Mouse (Mus musculus): ENCODE measurements around the gene Ano2.

Ano2 gene

GRCm38 (mm10) chr6:125743203-125744100, 53.2 kb downstream of the Ano2 start:
- DNase-seq (ENCODE audit: low read depth, low spot score), result no peak

DNA sequence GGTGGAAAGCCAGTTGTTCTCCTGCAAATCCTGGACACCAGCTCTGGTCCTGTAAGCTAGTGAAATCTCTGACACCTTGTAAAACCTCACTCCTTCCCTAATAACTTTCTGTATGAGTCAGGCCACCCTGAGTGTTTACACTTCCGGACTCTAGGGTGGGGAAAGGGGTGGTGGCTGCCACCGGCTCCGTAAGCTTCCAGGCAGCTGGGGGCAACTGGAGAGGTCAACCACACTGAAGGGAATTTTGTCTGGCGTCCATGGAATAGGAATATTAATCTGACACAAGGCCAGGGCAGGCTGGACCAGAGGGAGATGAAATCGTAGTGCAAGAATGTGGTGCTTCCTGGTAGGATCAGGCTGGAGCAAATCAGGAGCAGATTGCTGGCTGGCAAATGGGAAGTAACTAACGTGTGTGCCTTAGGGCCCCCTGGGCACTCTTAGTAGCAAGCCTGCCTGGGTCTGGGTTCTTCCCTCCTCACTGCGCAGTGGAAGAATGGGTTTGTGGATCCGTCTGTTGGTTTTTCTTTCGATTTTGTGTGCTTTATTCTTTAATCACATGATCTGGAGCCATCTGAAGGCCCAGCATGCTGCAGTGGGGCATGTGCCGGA, 57.2 kb downstream of the Ano2 start:
- DNase-seq (ENCODE audit: low read depth, low spot score), result peak; percentile 36

DNA sequence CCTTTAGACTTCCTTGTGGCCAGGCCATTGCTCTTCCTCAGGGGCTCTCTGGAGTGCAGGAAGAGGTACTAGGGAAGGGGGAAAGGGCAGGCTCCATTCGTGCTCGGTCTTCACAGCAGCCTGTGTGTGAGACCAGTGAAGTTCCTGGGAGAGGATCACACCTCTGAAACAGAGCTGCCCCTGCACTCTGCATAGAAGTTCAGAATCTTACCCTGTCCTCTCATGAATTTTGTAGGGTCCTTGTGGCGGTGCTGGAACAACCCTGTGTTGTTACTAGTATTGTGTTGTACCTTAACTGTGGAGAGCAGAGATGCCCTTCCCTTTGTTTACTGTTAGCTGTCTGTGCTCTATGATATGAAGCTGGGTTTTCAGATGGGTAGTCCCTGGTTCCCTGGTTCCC, 58.4 kb downstream of the Ano2 start:
- no peak for DNase-seq (ENCODE audit: low read depth, low spot score)

DNA sequence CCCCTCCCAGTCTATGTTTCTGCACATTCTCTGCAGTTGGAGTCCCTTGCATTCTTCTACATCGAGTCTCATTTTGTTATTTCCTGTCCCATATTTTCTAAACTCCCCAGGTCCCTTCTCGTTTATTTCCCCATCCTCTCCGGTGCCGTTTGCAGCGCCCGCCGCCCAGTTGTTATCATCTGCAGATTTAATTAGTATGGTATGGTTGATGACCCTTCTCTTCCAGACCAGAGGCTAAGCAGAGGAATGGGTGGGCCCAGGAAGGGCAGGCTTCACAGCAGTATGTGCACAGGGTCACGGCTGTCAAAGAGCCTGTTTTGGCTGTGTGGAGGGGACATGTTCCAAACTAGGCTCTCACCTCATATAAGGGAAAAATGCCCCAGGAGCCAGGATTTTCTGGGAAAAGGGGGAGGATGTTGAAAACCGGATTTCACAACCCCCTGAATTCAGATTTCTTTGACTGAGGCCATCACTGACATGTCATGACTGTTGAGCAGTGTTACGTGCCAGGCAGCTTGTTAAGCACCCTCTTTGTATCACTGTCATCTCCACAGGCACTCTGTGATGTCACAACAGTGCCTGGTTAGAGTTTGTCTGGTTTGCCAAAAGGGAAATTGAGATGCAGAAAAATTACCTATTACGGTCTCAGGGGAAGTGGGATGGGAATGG, 72.8 kb downstream of the Ano2 start:
- no peak for DNase-seq (ENCODE audit: low read depth, low spot score)

GRCm38 (mm10) chr6:125773256-125773655, 83.0 kb downstream of the Ano2 start:
- DNase-seq (ENCODE audit: low read depth, low spot score), result no peak

DNA sequence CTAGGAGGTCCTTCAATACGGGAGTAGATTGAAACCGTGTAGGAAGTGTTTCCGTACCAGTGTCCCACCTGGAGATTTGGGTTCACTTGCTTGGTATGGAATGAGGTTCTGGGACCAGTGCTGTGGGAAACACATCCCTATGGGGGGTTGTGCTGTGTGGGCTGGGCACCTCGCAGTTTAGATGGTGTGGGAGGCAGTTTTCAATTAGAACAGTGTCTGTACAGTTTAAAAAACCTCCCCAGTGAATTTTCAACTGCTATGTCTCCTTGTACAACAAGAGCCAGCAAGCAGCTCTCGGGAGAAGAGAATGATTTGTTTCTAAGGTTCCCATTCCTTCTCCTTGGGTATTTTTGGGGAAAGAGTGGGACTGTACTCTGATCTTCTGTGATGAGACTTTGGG, 86.1 kb downstream of the Ano2 start:
- no peak for DNase-seq (ENCODE audit: low read depth, low spot score)

DNA sequence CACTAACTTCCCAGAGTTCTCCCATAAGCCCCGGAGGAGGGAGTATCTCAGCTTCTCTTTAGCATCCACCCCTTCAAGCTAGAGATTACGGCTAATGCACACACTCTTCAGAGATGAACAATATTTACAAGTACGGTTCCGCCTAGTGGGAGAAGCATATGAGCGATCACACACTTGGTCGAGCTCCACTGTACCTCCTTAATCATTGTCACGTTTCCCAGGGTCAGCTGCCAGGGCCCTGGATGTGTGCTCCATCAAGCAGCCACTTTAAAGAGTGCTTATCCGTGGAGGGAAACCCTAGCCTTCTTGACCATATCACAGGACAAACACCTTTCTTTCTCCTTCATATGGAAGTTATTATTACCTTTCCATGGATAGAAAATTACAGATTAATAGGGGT, 112.7 kb downstream of the Ano2 start:
- no peak for DNase-seq (ENCODE audit: low read depth, low spot score)

DNA sequence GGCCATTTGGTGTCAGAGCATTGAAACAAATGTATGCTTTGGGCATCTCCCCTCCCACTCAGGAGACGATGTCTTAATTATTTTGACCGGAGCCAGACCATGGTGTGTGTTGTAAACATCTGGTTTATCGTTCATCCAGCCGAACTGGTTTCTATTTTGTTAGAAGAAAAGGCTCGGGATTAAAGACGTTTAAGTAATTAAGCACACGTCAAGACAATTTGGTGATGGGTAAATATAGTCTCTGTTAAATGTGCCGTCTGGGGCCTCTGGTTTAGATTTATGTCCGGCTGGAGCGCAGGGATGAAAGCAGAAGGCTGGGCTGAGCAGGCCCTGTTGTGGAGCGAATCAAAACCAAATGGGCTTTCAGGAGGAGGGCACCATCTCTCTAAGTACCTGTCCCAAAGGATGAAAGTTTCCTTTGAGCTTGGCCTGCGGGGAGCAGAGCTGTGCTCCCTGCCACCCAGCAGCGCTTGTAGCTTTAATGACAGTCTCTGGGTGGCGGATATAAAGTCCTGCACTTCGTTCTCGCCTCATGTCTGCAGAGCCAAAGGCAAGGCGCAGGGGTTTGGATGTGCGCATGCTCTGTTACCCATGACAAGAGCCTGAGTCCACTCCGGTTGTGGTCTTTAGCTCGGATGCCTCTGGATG, 113.3 kb downstream of the Ano2 start:
- no peak for DNase-seq (ENCODE audit: low read depth, low spot score)

GRCm38 (mm10) chr6:125808996-125809649, 118.9 kb downstream of the Ano2 start:
- DNase-seq (ENCODE audit: low read depth, low spot score), result no peak

DNA sequence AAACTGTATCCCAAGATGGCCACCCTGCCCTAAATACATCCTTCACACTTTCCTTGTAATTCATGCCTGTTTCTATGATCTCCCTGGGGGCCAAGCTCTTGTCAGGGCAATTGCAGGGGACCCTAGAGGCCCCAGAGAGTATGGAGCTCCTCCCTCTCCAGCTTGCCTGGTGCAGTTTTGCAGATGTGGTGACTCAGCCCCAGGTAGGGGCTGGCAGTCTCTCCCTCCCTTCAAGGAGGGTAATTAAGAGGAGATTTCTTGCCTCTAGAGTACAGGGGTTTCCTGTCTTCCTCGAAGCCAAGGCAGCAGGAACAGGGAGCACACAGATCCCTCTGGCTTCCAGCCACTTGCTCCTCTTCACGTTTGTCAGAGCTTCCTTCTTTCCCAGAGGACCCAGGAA, 121.2 kb downstream of the Ano2 start:
- DNase-seq (ENCODE audit: low read depth, low spot score), result no peak

- no peak for DNase-seq (ENCODE audit: low read depth, low spot score)
These were observed 147.9 kb downstream of the Ano2 start for GRCm38 (mm10) chr6:125838121-125838520.

GRCm38 (mm10) chr6:125841284-125841683, 151.1 kb downstream of the Ano2 start:
- no peak for DNase-seq (ENCODE audit: low read depth, low spot score)

GRCm38 (mm10) chr6:125851196-125851595, 161.0 kb downstream of the Ano2 start:
- no peak for DNase-seq (ENCODE audit: low read depth, low spot score)

DNA sequence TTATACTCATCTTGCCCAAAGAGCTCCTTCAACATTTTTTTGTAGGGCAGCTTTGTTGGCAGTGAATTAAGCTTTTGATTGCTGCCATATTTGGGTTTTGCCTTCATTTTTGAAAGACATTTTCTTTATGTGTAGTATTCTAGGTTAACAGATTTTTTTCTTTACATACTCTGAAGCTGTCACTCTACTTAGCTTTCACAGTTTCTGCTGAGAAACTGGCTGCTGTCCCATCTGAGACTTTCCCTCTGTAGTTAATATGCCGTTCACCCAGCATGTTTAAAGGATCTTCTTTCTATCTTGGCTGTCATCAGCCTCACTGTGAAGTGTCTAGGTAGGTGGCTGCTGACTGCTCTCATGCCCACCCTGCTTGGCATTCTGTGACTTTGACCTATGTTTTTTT, 168.1 kb downstream of the Ano2 start:
- no peak for DNase-seq (ENCODE audit: low read depth, low spot score)

DNA sequence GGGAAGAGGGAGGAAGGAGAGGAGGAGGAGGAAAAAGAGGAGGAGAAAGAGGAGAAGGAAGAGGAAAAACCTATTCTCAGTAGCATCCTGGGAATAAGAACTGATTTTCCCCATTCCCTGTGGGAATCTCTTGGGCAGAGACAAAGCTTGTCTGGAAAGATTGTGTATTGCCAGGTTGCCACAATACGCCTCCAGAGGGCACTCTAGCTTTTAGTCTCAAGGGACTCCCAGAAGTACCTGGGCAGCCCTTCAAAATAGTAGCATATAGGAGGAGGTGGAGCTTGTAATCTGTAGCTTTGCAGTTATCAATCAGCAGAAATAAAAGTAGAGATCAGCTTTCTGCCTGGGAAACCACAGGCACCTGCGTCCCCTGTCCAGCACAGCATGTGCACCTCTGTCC, 178.3 kb downstream of the Ano2 start:
- no peak for DNase-seq (ENCODE audit: low read depth, low spot score)

DNA sequence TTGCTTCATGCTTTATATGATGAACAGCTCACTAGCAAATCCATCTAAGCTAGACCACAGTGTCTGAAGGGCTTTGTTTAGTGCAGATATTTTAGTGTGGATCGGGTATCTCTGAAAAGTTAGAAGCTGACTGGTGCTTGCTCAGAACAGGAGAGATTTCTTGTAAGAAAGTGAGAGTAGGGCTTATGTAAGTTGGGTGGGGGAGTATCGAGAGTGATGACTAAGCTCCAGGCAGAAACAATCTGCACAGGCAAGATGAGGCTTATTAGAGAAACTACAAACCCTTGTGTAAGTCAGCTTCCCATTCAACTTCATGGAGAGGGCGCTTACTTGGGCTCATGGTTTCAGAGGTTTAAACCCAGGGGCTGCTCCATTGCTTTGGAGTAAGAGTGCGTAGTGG, 181.3 kb downstream of the Ano2 start:
- DNase-seq (ENCODE audit: low read depth, low spot score), result peak; percentile 3

GRCm38 (mm10) chr6:125874742-125875141, 184.5 kb downstream of the Ano2 start:
- DNase-seq (ENCODE audit: low read depth, low spot score), result no peak

GRCm38 (mm10) chr6:125876884-125877283, 186.7 kb downstream of the Ano2 start:
- DNase-seq (ENCODE audit: low read depth, low spot score), result no peak

DNA sequence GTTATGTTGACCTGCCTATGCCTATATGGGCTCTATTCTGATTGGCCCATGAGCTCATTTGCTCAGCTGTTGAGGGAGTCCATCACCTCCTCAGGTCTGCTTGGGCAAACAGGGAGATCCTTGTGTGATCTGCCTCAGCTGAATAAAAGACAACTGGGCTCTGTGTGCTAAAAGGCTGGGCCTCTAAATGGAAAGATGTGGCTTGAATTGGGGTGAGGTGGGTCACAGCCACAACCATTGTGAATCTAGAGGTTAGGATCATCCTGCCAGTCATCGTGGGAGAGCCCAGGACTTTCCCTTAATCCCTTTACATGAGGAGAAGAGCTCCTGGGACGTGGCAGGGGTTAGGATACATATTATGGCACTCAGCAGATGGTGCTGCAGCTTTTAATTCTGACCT, 188.5 kb downstream of the Ano2 start:
- DNase-seq (ENCODE audit: low read depth, low spot score), result no peak

- no peak for DNase-seq (ENCODE audit: low read depth, low spot score)
These were observed 189.1 kb downstream of the Ano2 start for GRCm38 (mm10) chr6:125879306-125879705.

DNA sequence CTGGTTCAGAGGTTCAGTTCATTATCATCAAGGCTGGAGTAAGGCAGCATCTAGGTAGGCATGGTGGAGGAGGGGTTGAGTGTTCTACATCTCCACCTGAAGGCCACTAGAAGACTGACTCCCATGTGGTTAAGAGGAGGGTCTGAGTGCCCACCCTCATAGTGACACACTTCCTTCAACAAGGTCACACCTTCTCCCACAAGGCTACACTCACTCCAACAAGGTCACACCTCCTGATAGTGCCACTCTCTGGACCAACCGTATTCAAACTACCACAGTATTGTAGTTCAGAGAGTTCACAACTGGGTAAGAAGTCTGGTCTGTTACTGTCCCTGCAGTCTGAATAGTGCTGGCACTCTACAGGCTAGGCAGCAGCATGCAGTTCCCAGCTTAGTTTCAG, 198.4 kb downstream of the Ano2 start:
- no peak for DNase-seq (ENCODE audit: low read depth, low spot score)

- no peak for DNase-seq (ENCODE audit: low read depth, low spot score)
These were observed 204.1 kb downstream of the Ano2 start for GRCm38 (mm10) chr6:125894340-125894739.
